Mouse (Mus musculus) heart, embryonic 14.5 days (tissue): Measurements from ENCODE around the gene Ptcd1. TPM values are rescaled to one million over a fixed set of nuclear protein-coding genes. Genes with fewer than 3 reads are reported as not detected.

Experiments
- ATAC-seq: fragments of 200-750 bp; cut with Nextera tagmentation; 2 replicates; pipeline ENCODE4 v1.8.0; 2017; ENCODE audit warnings: low read depth, moderate TSS enrichment; ENCODE audit not compliant: insufficient number of reproducible peaks, insufficient read depth, low FRiP score
- H3K27ac ChIP-seq, 2 experiments: fragments of 200-500 bp in 1 of 2; fragments of 300-500 bp in 1 of 2; sonication (generic) in 1 of 2; replicated peaks in 1 of 2; 2 replicates each; pipeline ENCODE4 v1.5.1; 2012 to 2014; ENCODE audit warnings: low read depth in 2 of 2, low read length in 2 of 2, control low read depth in 1 of 2, mild to moderate bottlenecking in 1 of 2, mixed read lengths in 1 of 2; ENCODE audit not compliant: control insufficient read depth in 1 of 2, insufficient read depth in 1 of 2
- H3K27me3 ChIP-seq: fragments of 300-500 bp; sonication (generic); 2 replicates; pipeline ENCODE4 v1.6.1; 2014; ENCODE audit warnings: mild to moderate bottlenecking, low read length, control low read depth; ENCODE audit not compliant: control insufficient read depth, insufficient read depth
- H3K36me3 ChIP-seq: fragments of 300-500 bp; sonication (generic); 2 replicates; pipeline ENCODE4 v1.6.1; 2014; ENCODE audit warnings: mild to moderate bottlenecking, control low read depth, low read length, mixed read lengths; ENCODE audit not compliant: control insufficient read depth, insufficient read depth
- H3K4me1 ChIP-seq, 2 experiments: fragments of 200-500 bp in 1 of 2; fragments of 300-500 bp in 1 of 2; sonication (generic) in 1 of 2; 2 replicates each; pipeline ENCODE4 v1.6.1; 2012 to 2014; ENCODE audit warnings: low read length in 2 of 2, control low read depth in 1 of 2, mixed read lengths in 1 of 2; ENCODE audit not compliant: control insufficient read depth in 2 of 2, insufficient read depth in 2 of 2
- H3K4me2 ChIP-seq: fragments of 300-500 bp; sonication (generic); 2 replicates; pipeline ENCODE4 v1.6.1; 2014; ENCODE audit warnings: mild to moderate bottlenecking, low read length
- H3K4me3 ChIP-seq, 2 experiments: fragments of 200-500 bp in 1 of 2; fragments of 300-500 bp in 1 of 2; sonication (generic) in 1 of 2; 2 replicates each; pipeline ENCODE4 v1.5.1; 2012 to 2014; ENCODE audit warnings: low read length in 2 of 2, mild to moderate bottlenecking in 2 of 2, control low read depth in 1 of 2, low read depth in 1 of 2, moderate library complexity in 1 of 2; ENCODE audit not compliant: control insufficient read depth in 1 of 2, insufficient read depth in 1 of 2
- H3K9ac ChIP-seq: fragments of 300-500 bp; sonication (generic); 2 replicates; pipeline ENCODE4 v1.6.1; 2014; ENCODE audit warnings: mild to moderate bottlenecking, low read length
- H3K9me3 ChIP-seq: fragments of 300-500 bp; sonication (generic); 2 replicates; pipeline ENCODE4 v1.6.1; 2016; ENCODE audit warnings: low read length, control low read depth; ENCODE audit not compliant: control insufficient read depth
- WGBS: fragments of 180-500 bp; shearing (Covaris S2); extraction: QIAGEN DNeasy Blood & Tissue Kit; methylation state at CpG from one replicate; pipeline ENCODE4 v1.1.7; 2014; 5-methylcytosine and 5-hydroxymethylcytosine counted together
- polyA plus RNA-seq: library from polyadenylated mRNA; unstranded; fragments of >200 nt; fragmentation: Nextera tagmentation; extraction: Ambion mirVana; gene quantifications from 2 replicates; pipeline ENCODE4 v1.2.1, GENCODE M21; 2014

Gene Ptcd1
- polyA plus RNA-seq, 1 experiment from 2014 or later, result 10.6 TPM

DNA sequence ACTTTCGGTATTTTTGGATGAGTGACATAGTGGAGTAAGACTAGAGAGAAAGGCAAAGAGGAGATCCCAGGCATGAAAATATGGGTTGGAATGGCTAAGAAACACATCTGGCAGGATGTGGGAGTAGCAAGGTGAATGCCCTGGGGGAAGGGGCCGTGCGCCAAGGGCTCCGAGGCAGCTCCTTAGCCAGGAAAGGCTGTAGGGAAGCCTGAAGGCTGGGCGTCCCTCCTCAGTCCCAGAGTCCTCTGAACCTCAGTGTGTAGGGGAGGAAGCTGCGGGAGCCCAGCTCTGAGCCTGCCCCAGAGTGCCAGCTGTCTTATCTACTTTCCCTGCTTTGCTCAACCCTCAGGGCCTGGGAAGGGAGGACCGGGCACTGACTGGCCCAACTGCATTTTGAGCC is 46.0 kb downstream of the Ptcd1 start:
- 58% methylated on average over 7 of the region's 7 CpGs for WGBS
- ATAC-seq, result no peak
- H3K27ac ChIP-seq, result 0 out of 4 replicates have a peak overlapping the region, but pooled peaks of 1 of the 2 experiments have one; percentile 4

DNA sequence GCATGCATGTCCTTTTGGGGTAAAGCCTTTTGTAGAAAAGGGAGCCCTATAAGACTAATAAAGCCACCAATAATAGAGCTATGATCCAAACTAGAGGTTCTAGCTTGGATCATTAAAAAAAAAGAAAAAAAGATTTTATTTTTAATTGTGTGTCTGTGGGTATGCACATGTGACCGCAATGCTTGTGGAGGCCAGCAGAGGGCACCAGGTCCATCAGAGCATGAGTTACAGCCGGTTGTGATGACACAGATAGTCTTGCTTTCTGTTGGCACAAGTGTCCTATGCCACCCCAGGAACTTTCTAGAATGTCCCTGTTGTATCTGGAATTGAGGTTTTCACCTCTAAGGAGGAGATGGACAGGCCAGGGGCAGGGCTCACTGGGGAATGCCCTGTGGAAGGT is 47.5 kb downstream of the Ptcd1 start:
- Histone ChIP-seq H3K4me1 (peaks cover 11 to 30% of the 10 kb centered on the region in 2 experiments; a peak in 3 of 4 replicates), H3K27ac (no peak overlapping the region), H3K27me3 (no peaks in the 10 kb centered on the region), H3K4me3 (no peak overlapping the region), H3K9ac (no peak overlapping the region), H3K9me3 (no peaks in the 10 kb centered on the region), H3K36me3 (peaks cover 31% of the 10 kb centered on the region), H3K4me2 (no peak overlapping the region)
- ATAC-seq, result no peak
- 91% methylated on average over 2 of the region's 2 CpGs for WGBS

More for the DNA sequence above, 46.0 kb downstream of the Ptcd1 start:
- peaks cover 47% of the 10 kb centered on the region for H3K36me3 ChIP-seq
- no peak overlapping the region for H3K4me2 ChIP-seq
- H3K4me3 ChIP-seq, result no peak overlapping the region
- H3K9ac ChIP-seq, result no peak overlapping the region
- H3K27me3 ChIP-seq, result no peaks in the 10 kb centered on the region
- H3K9me3 ChIP-seq, result no peaks in the 10 kb centered on the region
- H3K4me1 ChIP-seq, result peaks cover 10 to 24% of the 10 kb centered on the region in 2 experiments; a peak in 3 of 4 replicates

DNA sequence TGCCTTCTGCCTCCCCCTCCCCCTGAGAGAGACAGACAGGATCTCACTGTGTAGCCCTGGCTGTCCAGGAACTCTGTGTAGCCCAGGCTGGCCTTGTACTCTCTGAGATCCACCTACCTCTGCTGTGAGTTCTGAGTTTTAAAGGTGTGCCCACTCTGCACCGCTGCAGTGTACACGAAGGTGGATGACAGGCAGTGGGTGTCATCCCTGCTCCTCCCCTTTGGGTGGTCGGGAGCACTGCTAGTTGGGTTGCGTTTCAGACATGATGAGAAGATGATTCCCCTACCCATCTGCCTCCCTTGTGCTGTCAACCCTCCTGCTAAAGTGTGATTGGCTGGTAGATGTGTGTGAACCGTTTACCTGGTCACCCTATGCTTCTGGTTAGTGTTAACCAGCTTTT is 48.4 kb downstream of the Ptcd1 start:
- no peak overlapping the region for H3K4me2 ChIP-seq
- H3K4me3 ChIP-seq, result no peak overlapping the region
- H3K36me3 ChIP-seq, result peaks cover 22% of the 10 kb centered on the region
- no peaks in the 10 kb centered on the region for H3K27me3 ChIP-seq
- 96% methylated on average over 5 of the region's 5 CpGs for WGBS
- H3K9ac ChIP-seq, result no peak overlapping the region
- H3K9me3 ChIP-seq, result no peaks in the 10 kb centered on the region
- H3K27ac ChIP-seq, result no peak overlapping the region
- H3K4me1 ChIP-seq, result peaks cover 14 to 30% of the 10 kb centered on the region in 2 experiments; a peak in 3 of 4 replicates
- ATAC-seq, result no peak

DNA sequence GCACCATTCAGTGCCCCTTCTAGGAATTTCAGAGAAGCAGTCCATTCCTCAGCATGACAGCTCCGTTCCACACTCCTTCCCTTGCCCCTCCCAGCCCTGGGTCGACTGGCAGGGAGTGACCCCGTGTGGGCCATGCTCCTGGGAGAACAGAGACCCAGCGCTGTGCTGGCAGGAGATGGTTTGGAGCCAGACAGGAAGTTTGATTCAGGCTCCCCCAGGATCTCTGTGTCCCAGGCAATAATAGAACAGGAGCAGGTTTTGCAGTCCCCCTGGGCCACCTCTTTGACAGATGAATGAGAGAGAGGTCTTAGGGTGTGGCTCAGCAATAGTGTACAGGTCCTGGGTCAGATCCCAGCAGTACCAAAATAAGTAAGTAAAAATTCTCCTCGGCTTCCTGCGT is 48.9 kb downstream of the Ptcd1 start:
- H3K27me3 ChIP-seq, result no peaks in the 10 kb centered on the region
- 54% methylated on average over 6 of the region's 6 CpGs for WGBS
- H3K4me3 ChIP-seq, result no peak overlapping the region
- no peak overlapping the region for H3K4me2 ChIP-seq
- no peak for ATAC-seq
- peaks cover 17% of the 10 kb centered on the region for H3K36me3 ChIP-seq
- no peak overlapping the region for H3K9ac ChIP-seq
- peaks cover 14 to 30% of the 10 kb centered on the region in 2 experiments; a peak in 3 of 4 replicates for H3K4me1 ChIP-seq
- H3K9me3 ChIP-seq, result no peaks in the 10 kb centered on the region
- no peak overlapping the region for H3K27ac ChIP-seq

DNA sequence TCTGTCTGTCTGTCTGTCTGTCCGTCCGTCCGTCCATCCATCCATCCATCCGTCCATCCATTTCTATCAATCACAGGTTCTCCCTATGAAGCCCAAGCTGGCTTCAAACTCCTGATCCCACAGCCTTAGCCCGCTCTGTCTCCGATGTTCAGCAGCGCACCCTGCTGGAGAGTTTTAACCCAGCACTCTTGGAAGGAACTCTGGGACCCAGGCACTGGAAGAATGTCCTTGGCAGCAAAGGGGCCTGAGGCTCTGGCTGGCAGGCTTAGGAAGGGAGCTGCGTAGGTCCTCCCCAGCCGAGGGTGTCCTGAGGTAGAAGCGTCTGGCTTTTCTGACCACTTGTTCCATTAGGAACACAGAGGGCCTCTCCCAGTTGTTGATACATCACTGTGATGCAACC is 50.0 kb downstream of the Ptcd1 start:
- Histone ChIP-seq H3K27me3 (no peaks in the 10 kb centered on the region), H3K36me3 (peaks cover 7% of the 10 kb centered on the region; the same call in 1 of the 2 replicates), H3K4me1 (peaks cover 14 to 30% of the 10 kb centered on the region in 2 experiments; a peak in 3 of 4 replicates), H3K27ac (peak overlapping the region; percentile 53 to 65), H3K9me3 (no peaks in the 10 kb centered on the region), H3K4me2 (peak overlapping the region; percentile 46), H3K4me3 (peak overlapping the region in 1 of 2 experiments; percentile 20; a peak in 1 of 4 replicates), H3K9ac (0 out of 2 replicates have a peak overlapping the region, but pooled peaks have one; percentile 5)
- no peak for ATAC-seq
- 35% methylated on average over 10 of the region's 10 CpGs for WGBS

DNA sequence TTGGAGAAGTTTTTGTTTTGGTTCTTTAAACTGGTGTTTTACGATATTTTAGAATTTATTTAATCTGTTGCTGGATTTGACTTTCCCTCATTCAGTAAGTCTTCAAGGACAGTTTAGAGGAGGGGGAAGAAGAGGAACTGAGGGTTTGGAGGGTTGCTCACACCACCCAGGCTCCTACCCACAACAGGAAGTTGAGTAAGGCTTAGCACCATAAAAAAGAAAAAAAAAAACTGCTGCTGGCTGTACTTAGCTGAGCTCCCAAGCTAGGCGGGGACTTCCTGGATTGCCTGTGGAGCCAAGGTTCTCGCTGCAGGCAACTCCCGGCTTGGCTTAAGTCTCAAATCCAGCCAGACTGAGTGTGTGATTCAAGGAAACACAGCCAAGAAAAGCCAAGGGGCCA is 50.6 kb downstream of the Ptcd1 start:
- no peaks in the 10 kb centered on the region for H3K27me3 ChIP-seq
- peak overlapping the region in 1 of 2 experiments; percentile 20; a peak in 2 of 4 replicates for H3K4me3 ChIP-seq
- peak overlapping the region; percentile 65 to 77 for H3K27ac ChIP-seq
- 44% methylated on average over 4 of the region's 4 CpGs for WGBS
- 0 out of 2 replicates have a peak overlapping the region, but pooled peaks have one; percentile 5 for H3K9ac ChIP-seq
- peaks cover 12 to 26% of the 10 kb centered on the region in 2 experiments; a peak in 3 of 4 replicates for H3K4me1 ChIP-seq
- H3K4me2 ChIP-seq, result peak overlapping the region; percentile 89
- H3K36me3 ChIP-seq, result peaks cover under 1% of the 10 kb centered on the region; the same call in 1 of the 2 replicates
- H3K9me3 ChIP-seq, result no peaks in the 10 kb centered on the region
- peak; percentile 31; the same call in 1 of the 2 replicates for ATAC-seq

DNA sequence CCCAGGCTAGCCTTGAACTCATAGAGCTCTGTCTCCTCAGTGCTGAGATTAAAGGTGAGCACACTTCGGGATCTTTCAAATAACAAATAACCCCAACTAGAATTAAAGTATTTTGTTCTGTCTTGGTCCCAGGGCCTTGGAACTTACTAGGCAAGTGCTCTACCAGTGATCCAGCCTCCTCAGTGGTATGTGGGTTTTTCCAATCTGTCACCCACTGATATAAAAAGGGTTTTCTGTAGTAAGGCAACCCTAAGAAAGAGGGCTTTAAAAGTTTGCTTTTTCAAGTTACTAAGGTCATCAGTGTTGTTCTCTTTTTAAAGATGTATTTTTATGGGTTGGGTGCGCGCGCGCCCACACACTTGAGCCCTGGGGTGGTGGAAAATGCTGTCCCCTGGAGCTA is 51.2 kb downstream of the Ptcd1 start:
- Histone ChIP-seq H3K9ac (no peak overlapping the region), H3K27ac (peak overlapping the region; percentile 65 to 77), H3K4me3 (peak overlapping the region in 1 of 2 experiments; percentile 87; a peak in 1 of 4 replicates), H3K9me3 (no peaks in the 10 kb centered on the region), H3K4me2 (peak overlapping the region; percentile 89), H3K36me3 (no peaks in the 10 kb centered on the region; the same call in 1 of the 2 replicates), H3K27me3 (no peaks in the 10 kb centered on the region), H3K4me1 (peaks cover 7 to 21% of the 10 kb centered on the region in 2 experiments; a peak in 2 of 4 replicates)
- 93% methylated on average over 5 of the region's 5 CpGs for WGBS
- no peak for ATAC-seq
